Mouse (Mus musculus) A20 (cell line): ENCODE measurements around the gene Tasp1.
"Not testable (repeated sequence)": the region's sequence is repeated elsewhere in the genome, so short reads cannot be mapped to it uniquely, and the experiment has no call there.

Experiments
- DNase-seq: peaks from one replicate; pipeline ENCODE4 v3.0.0-alpha.2; 2011; ENCODE audit warnings: low read depth, low spot score

Tasp1 gene

DNA sequence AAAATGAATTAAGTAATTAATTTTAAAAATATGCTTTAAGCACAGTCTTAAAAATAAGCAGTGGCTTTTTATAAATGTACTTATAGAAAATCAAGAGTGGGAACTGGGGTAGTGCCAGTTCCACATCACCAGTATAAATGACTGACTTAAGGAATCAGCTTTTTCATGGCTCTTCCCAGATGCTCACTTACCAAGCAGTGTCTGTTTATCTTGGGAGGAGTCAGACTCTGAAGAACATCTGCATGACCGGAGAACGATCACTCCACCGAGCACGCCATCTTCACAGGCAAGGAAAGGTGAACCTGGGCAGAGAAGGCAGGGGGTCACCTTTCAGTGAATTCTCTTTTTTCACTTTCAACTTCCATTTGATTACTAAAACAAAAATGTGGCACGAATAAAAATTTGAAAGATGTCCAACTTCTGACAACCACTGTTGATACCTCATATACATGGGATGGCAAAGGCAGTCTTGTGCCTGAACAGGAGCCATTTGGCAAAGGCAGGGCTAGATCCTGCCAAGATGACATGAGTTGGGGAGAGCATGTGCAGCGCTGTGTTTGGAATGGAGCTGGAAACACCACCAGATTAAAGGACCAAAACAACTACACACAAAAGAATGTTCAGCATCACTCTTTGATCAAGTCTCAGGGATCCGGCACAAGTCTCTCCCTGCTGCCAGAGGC, 182.9 kb downstream of the Tasp1 start:
- DNase-seq: no peak

DNA sequence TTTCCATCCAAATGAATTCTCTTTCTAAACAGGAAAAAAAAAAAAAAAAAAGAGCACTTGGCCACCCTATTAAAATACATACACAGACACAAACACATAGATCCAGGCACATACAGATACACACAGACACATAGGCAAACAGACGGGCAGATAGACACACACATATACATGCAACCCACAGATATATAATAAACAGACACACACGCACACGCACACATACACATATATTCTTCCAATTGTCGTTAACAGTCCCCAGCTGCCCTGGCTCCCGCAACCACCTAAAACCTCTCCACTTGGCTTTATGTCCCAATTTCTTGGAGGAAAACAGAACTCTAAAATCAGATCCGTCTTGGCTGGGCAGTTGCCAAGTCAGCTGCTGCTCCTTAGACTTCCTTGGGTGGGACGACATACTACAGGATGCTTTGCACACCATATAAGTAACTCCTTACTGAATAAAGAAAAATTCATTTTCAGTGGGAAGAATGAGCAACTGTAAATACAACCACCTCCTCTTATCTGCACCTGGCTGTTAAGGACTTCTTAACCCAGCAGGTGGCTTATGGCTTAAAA, 188.5 kb downstream of the Tasp1 start:
- no peak for DNase-seq

DNA sequence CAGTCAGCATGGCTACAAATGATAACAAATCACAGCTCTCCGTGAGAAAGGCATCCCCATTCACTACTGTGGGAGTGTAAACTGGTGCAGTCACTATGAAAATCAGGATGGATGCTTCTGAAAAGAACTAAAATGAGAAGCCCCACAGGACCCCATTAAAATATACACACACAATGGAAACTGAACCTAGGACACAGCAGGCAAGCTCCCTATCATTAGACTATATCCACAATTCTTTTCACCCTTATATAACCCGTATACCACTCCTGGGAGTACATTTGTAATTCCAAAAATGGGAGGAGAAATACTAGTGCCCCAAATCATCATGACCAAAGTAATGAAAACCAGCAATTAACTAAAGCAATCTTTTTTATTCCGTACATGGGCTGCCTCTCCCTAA, 190.7 kb downstream of the Tasp1 start:
- no peak for DNase-seq

DNA sequence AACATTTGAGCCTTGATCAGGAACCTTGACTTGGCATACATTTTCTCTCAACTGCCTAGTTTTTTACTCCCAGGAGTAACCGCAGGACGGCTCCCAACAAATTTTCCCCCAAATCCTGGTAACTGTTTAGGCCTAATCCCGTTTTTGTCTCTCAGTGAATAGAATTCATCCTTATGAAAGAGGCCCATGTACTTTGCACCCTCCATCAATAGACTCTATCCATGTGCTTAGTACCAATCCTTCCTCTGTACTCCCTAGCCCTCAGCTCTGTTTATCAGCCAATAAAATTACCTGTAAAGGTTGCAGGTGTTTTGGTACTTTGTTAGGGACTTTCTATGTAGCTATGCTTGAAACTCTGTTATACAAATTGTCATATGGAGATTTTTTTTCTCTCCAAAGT, 192.4 kb downstream of the Tasp1 start:
- DNase-seq: no peak

DNA sequence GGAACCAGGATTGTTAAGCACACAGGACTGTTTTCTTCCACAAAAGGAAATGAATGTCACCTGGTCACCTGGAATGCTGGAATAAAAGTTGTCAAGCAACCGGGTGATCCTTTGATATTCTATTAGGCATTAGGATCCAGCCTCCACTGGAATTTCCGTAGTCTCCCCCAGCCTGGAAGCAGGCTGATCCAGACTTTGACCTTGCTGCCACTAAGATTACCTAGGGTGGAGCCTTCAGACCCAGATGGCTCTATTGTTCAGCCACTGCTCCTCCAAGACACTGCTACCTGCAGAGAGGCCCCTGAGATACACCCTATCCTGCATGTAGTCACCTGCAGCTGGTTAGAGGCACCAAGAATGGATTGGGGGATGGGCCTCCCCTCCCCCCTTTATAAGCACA, 192.8 kb downstream of the Tasp1 start:
- DNase-seq: no peak

DNA sequence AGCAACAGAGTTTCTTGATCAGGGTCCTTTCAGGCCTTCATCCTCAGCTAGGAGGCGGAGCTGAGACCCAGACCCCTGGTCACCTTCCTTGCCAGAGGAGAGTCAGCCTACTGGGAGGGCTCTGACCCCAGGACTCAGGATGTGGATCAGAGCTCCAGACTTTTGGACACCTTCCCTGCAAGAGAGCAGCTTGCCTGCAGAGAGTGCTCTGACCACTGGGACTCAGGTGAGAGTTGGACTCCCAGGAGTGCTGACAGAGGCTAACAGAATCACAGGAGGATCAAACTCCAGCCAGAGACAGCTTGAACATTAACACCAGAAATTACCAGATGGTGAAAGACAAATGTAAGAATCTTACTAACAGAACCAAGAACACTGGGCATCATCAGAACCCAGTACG, 197.5 kb downstream of the Tasp1 start:
- DNase-seq: not testable (repeated sequence)

DNA sequence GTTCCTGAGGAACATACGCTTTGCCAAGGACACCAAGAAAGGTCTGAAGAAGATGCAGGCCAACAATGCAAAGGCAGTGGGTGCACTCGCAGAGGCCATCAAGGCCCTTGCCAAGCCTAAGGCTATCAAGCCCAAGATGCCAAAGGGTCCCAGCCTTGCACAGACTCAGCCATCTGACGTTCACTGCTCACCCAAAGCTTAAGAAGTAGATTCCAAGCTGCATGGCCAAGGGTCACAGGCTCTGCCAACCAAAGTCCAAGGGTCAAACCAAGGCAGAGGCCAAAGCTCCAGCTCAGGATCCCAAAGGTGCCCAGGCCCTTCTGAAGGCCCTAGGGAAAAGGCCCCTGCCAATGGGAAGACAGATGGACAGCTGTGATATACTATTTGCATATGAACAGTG, 203.2 kb downstream of the Tasp1 start:
- DNase-seq: not testable (repeated sequence)

DNA sequence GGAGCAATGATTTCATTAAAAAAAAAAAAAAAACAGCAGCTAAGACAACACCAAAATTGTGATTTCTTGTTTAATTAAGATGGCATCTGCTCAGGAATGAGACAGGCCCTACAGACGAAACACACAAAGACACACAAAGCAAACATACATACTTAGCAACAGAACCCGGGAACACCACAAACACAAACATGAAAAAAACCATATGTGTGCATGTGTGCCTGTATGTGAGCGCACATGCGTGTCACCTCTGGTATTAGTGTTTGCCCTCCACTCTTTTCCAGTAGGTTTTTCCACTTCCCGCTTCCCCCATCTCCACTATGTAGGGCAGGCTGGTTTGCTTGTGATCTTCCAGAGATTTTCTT, 206.5 kb downstream of the Tasp1 start:
- DNase-seq: no peak

DNA sequence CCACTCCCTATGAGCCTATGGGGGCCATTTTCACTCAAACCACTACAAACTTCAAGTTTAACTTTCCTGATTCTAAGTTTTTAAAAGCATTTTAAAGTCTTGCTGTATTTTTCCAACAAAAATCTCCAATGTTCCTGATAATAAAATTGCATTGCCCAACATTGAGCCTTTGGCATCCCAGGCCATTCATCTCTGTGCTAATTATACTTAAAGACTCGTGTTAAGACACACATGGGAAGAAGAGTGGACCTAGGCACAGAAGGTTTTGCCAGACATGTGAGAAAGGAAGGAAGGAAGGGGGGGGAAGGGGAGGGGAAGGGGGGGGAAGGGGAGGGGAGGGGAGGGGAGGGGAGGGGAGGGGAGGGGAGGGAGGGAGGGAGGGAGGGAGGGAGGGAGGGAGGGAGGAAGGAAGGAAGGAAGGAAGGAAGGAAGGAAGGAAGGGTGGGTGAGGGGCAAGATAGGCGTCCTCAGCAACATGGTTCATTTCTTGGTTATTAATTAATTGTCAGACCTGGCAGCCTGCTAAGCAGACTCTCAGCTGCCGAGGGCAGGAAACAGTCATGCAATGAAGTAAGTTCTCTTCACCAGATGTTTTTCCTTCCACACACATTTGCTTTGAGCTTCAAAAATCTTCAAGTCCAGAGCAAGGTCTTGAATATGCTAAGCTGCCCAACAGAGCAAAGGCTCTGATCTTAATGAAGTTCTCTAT, 207.0 kb downstream of the Tasp1 start:
- DNase-seq: no peak

DNA sequence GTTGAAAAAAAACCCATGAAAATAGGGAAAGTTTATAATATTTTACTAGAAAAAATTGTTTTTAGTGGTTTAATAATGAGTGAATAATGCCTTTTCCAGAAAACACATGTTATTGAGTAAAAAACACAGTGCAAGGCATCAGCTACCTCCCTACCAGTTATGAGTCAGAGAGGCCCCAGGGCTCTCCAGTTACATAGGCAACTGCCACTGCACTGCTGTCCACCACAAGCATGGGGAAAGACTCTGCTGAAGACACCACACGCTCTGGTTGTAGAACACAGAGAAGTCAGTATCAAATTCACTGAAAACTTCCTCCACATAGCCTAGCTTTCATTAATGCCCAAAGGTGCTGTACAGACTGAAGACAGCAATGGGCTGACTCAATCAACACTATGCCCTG, 217.0 kb downstream of the Tasp1 start:
- no peak for DNase-seq

DNA sequence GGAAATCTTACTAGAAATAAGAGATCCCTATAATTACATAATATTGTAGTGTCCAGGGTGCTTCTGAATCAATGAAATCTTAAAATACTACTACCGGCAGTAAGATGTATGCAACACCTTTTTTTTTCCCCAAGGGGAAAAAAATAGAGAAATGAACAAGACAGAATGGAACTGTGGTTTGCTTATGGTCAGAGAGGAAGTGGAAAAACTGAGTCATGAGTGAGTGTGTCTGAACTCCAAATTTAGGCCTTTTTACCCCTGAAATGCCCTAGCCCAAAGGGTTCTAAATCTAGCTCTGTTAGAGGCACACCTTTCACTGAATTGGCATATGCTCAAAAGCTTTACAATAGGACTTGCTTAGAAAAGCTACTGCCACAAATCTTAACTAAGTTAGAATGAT, 225.2 kb downstream of the Tasp1 start:
- peak; percentile 79 for DNase-seq

DNA sequence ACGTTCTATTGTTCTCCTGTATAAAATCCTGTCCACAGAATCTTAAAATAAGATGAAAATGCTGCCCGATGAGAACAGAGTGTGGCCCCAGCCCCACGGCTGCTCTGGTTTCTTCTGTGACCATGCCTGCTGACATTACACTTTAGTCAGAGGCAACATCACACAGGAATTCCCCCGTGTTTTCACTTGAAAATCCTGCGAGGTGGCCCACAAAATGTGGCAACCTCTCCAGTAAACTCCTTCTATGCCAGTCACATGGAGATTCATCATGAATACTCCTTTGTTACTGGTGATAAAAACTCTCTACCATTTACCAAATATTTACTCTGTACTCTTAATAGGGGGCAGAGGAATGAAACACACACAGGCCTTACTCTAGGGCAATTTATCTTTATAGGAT, 225.7 kb downstream of the Tasp1 start:
- DNase-seq: no peak

DNA sequence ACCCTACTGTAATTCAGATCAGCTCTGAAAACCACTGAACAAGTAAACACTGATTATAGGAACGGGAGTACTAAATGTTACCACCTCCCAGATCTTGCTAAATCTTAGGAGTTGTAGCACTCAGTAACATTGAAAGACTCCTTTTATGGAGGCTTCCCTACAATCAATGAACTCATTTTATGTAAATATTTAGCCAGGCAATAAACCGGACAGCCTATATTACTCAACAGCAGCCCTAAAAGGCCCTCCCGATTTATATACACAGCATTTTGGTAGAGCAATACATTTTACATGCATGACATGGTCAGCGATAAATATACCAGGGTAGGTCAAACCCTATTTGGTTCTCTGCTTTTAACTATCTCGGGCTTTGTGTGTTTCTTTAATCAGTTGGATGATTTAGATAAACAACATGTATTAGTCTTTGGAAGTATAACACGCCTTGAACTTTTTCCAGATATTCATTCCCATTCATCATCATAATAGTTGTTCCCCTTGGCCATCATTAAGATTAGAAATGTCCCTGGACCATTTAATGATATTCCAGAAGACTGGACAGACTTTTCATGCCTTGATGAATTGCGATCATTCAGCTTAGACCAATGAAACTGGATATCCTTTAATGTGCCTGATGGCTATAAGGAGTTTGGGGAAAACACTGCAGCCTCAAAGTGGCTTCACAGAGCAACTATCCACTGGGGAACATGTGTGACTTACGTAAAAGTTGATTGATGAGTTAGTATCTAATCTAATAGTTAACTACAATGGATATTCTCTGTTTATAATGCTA, 244.8 kb downstream of the Tasp1 start:
- no peak for DNase-seq

DNA sequence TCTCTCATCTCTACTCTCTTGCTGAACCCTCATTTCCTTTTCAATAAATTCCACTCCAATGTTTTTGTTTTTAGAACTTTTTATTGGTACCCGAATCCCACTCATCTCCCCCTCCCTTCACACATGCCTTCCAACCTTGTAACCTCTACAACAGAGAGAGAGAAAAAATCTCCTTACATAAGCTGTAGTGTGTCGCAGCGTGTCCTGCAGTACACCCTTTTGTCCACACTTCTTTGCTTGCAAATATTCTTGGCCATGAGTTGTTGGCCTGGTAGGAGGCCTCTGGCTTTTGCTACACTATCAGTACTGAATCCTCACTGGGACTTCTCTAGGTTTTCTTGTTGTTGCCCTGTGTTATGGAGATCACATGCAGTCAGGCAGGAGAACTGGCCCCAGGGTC, 249.3 kb downstream of the Tasp1 start:
- no peak for DNase-seq

DNA sequence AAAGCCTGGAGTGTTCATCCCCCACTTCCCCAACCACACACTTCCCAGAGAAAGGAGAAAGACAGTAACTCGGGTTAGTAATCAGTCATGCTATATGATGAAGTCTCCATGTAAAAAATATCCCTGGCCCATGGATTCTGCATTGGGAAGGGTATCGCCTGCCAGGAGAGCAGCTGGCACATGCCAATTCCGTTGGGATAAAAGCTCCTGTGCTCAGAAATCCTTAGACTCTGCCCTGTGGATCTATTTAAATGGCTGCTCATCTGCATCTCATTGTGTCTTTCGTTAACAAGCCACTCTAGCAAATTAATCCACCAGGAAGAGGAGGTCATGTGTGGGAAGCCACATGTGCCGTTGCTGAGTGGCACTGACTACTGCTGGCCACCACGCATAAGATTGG, 258.7 kb downstream of the Tasp1 start:
- DNase-seq: no peak

DNA sequence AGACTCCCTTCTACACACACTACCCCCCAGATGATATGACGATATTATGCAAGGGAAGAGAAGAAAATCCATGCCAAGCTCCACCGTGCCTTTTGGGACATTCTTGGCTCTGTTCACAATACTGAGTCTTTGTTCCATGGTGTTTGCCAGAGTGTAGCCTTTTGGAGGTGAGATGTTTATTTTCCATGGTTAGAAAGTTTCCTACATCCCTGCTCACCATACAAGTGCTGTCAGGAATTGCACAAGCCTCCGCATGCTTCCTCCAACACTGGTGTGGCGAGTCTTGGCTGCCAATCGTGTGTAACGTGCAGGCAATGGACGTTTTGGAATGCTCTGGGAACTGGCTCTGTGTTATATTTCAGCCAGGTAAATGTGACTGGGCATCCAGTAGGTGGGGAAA, 262.6 kb downstream of the Tasp1 start:
- DNase-seq: no peak

DNA sequence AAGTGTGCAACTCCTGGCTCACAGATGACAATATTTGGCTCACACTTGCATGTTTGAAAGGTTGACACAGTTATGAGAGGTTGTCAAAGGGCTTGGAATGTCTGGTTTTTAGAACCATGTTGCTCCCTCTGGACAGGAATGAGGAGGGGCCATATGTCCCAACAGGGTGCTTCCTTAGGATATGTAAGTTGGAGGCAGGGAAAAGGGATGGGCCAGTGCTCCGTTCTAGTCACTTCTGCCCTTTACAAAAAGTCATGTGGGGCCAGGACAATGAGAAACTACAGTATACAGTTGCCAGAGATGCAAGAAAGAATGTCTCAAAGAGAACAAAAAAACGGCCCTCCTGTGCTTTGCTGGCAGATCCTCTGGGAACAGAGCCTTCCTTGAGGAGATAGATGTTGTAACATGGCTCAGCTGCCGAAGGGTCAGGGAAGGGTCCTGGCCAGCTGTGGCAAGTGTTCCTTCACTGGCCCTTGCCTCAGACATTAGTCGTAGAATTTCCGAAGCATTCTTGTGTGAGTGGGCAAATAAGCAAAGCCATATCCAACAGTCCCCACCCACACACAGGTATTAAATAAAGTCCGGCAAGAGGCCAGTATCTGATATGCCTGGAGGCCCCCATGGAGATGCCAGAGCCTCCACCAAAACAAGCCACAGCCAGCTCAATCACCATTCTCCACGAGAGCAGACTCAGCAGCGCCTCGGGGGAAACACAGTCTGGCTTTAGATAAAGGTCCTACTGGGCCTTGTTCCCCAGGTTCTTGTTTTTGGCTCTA, 274.1 kb downstream of the Tasp1 start:
- no peak for DNase-seq

DNA sequence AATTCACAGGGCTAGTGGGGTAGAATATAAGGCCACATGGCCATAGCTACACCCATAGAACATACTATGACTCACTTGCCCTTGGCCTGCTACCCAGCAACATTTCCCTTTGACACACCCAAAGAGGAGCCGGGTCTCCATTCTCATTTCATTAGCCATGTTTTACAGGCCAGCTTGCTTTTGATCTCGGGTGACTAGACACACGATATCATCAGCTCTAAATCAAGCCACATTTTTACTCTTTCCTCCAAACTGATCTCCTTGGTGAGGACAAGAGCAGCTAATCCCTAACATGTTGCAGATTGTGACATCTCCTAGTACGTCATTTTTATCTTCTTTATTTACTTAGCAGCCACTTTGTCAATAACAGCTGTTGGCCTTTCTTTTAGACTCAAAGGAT, 277.9 kb downstream of the Tasp1 start:
- DNase-seq: no peak

DNA sequence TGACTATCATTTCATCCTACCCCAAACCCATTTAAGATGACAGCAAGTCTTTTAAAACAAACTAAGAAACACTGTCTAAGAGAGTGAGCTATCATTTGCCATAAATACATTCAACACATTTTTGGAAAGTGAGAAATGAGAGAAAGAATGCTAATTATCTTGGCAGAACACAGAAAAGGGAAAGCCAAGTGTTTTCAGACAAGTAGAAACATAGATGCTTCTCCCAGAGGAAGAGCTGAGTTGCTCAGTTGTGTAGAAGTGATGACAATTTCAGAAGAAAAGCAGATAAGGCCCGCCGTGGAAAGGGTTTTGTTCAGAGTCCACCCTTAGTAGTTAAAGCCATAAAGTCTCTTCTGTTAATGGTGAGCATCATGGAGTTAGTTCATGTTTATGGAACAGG, 281.7 kb downstream of the Tasp1 start:
- DNase-seq: no peak

DNA sequence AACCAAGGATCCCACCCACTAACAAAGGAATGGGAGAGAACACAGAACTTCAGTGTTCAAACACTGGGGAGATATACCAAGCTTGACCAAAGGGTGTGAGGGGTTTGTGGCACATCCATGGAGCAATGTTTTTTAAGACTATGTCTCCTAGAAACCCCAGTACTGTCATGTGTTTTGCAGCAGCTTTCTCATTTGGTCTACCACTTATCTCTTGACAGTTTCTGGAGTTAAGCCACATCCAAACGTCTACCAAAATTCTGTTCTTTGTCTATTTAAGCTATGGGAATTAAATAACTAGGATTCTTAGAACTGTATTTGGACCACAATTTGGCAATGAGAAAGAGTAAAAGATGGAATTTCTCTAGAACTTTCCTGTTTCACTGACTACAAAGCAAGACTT, 282.1 kb downstream of the Tasp1 start:
- no peak for DNase-seq
